Mouse (Mus musculus) central nervous system, embryonic 14 days (tissue): ENCODE results near the gene Moap1. TPM values are rescaled to one million over a fixed set of nuclear protein-coding genes. Genes with fewer than 3 reads are reported as not detected.

Experiments
- polyA plus RNA-seq: library from polyadenylated mRNA; depleted of rRNA; stranded (reverse); fragments of >200 nt; gene quantifications from 2 replicates; pipeline ENCODE4 v1.2.3, GENCODE M21; 2012; rRNA removed

Gene Moap1
- 9.8 and 10.2 TPM in 2 replicates for polyA plus RNA-seq

DNA sequence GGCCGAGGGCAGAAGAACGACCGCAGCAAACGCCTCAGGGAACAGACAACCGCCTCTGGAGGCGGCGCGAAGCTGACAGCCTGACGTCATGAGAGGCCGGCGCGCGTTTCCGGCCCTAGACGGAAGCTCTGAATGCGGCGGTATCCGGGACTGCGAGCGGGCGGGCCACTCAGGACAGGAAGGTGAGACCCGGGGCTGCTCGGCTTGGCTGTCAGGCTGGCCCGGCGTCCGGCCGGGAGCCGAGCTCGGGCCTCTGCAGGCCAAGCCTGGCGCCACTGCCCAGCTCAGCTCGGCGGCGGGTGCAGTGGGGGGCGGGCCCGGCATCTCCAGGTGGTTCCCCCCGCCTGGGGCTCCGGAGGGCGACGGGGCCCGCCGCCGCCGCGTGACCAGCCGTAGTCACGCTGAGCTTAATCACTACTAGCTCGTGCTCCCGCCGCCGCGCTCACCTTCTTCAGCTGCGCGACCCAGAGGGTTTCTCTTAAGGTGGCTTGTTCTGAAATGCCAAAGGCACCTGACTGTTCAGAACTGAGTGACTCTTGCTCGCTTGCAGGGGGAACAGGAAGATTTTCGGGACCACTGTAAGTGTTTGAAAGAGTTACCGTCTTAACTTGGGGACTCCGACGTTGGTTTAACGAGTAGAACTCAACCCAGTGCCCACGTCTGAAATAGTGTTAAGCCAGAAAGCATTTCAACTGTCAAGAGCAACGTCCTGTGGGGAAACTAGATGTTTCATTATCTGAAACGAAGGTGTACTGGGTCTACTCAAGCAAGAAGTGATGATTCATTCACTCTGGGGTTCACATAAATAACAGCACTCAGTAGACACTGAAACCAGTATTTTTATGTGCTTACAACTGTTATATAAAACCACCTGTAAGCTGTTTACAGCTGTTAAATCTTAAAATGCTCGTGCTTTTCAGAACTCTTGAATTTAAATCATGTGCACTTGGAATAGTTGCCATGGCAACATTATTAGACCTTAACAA is at the start of gene Moap1, which contains the start of gene Tmem251:
Gene Moap1 (minus strand): TSS at position 73 of the 986 bp plus-strand sequence.
Gene Tmem251 (plus strand): TSS at position 174 of the 986 bp plus-strand sequence.

DNA sequence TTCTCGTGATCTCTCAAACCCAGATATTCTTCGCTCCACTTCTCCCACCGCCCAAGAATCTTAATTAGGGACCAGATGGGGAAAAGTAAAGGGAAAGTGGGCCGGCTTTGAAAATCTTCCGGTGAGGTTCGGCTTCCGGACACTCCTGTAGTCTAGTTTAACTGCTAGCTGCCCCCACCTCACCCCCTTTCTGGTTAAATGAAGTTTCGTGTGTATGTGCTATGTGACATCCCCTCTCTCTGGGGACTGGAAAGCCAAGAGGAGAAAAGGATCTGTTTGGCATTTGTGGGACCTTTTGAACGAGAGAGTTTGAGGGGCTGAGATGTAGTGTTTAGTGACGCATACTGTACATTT is 14.9 kb upstream of the Moap1 start, which contains the start of gene Gm20604:
Gene Gm20604 (minus strand): TSS at position 270 of the 354 bp plus-strand sequence.

DNA sequence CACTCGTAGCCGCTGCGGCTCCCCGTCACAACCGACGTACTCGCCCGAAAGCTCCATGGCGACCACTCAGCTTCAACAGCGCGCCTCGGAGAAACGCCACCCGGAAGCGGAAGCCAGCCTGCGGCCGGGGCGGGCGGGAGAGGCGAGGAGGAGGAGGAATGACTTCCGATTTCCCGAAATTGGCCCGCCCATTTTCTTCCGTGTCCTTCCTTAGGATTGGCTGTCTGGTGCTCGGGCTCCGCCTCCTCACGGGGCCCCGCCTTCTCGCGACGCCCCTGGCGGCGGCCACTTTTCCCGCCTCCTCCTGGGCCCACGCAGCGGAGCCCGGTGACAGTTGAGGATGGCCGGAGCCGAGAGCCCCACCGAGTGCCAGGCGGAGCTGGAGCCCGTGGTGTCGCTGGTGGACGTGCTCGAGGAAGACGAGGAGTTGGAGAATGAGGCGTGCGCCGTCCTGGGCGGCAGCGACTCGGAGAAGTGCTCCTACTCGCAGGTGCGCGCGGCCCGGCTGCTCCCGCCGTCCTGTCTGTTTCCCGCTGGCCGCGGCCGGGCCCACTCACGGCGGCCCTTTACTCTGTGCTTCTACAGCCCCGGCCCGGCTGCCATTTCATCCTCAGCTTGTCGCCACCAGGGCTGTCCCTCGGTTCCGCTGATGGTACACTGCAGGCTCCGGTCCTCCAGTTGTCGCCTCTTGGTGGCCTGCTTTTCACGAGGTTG is 14.4 kb upstream of the Moap1 start, which contains the start of the genes Gm28051, Gon7 and Ubr7:
Gene Gm28051 (minus strand): TSS at position 77 of the 714 bp plus-strand sequence.
Gene Gon7 (minus strand): TSS at position 115 of the 714 bp plus-strand sequence.
Gene Ubr7 (plus strand): TSS at position 279 of the 714 bp plus-strand sequence.

DNA sequence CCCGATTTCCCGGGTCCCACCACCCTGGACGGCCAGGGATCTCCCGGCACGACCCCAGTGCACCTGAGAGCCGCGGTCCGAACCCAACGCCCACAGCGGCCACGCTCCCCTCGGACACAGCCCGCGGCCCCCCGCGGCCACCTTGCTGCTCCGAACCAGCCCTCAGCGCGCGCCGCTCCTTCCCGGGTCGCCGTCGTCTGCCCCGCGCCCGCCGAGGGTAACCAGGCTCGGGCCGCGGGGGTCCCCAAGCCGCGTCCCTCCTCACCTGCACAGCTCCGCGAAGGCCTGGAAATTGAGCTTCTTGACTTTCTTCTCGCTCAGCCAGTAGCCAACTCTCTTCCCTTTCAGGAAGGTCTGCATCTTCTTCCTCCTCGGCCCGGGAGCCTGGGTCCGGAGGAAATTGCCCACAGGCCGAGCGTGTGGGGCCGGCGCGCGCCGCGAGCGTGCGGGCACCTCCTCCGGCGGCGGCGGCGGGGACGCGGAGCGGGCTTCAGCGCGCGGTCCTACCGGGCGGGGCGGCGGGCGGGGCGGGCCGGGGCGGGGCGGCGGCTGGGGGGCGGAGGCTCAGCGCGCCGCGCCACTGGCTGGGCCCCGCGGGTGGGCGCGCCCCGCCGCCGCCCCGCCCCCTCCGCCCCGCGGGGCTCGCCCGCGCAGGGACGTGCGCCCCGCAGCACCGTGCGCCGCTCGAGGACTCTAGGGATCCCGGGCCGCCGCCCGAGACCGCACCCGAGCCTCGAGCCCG is 38.8 kb downstream of the Moap1 start, which contains the start of gene Itpk1:
Gene Itpk1 (minus strand): TSS at position 474 of the 742 bp plus-strand sequence.

Other genes with a start within 250 kb of the Moap1 start
- gene Chga, start 188.7 kb downstream of the Moap1 start, polyA plus RNA-seq = 59.4 and 65.5 TPM in 2 replicates
- gene Itpk1, start 38.7 kb downstream of the Moap1 start, polyA plus RNA-seq = 24.3 and 32.8 TPM in 2 replicates
- gene Tmem251, start 101 bp upstream of the Moap1 start, polyA plus RNA-seq = 4.3 and 4.8 TPM in 2 replicates
- gene Gm28051, start 14.1 kb upstream of the Moap1 start, polyA plus RNA-seq = not detected in 2 replicates
- 29.3 and 31.9 TPM in 2 replicates for gene Gon7, start 14.1 kb upstream of the Moap1 start, polyA plus RNA-seq
- 39.7 and 44.6 TPM in 2 replicates for gene Ubr7, start 14.3 kb upstream of the Moap1 start, polyA plus RNA-seq
- gene Gm20604, start 15.0 kb upstream of the Moap1 start, polyA plus RNA-seq = 33.0 and 33.7 TPM in 2 replicates
- gene Btbd7, start 134.8 kb upstream of the Moap1 start, polyA plus RNA-seq = 23.7 and 25.3 TPM in 2 replicates
- gene Cox8c, start 155.7 kb upstream of the Moap1 start, polyA plus RNA-seq = not detected in 2 replicates
- gene Unc79, start 205.2 kb upstream of the Moap1 start, polyA plus RNA-seq = 28.0 and 31.8 TPM in 2 replicates